Mouse (Mus musculus): Measurements from ENCODE around the gene Ikzf1.

DNA sequence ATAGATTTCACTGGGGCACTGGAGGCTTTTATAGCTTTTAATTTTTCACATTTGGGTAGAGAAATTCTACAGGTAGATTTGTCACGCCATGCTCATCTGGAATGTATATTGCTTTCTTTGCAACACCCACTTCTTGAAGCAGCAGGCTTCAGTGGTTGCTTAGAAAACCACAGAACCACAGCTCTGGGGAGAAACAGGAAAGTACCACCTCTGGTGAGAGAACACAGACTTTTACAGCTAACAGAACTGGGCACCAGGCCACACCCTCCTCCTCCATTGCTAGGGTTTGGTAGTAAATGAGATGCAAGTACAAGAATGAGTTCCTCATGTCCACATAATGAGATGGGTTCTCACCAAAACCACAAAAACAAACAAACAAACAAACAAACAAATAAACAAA is 81.3 kb downstream of the Ikzf1 start:
- no peak for TF ChIP-seq CTCF (IDR thresholded peaks at IDR 0.05)
- TF ChIP-seq POLR2A (IDR thresholded peaks at IDR 0.05; ENCODE audit: insufficient read depth, low read depth, low read length), result no peak
- TF ChIP-seq EP300 (IDR thresholded peaks at IDR 0.05; ENCODE audit: insufficient read depth, low read depth, low read length), result no peak
